Mouse (Mus musculus) kidney, postnatal 0 days (tissue): ENCODE data around the gene Tet3. TPM values are rescaled to one million over a fixed set of nuclear protein-coding genes. Genes with fewer than 3 reads are reported as not detected.
A peak's percentile ranks its signal among the peaks of the same experiment; 100 is the strongest.

Experiments
- ATAC-seq: fragments of 200-750 bp; cut with Nextera tagmentation; replicated peaks from 2 replicates; pipeline ENCODE4 v1.8.0; 2017; ENCODE audit warnings: low read depth, moderate number of reproducible peaks, moderate TSS enrichment, moderate library complexity; ENCODE audit not compliant: low FRiP score
- DNase-seq: peaks from one replicate; pipeline ENCODE4 v3.0.0-alpha.2; 2016; ENCODE audit warnings: low spot score
- H3K27ac ChIP-seq: fragments of 300-500 bp; sonication (generic); 2 replicates; pipeline ENCODE4 v1.5.1; 2014; ENCODE audit warnings: mild to moderate bottlenecking
- H3K27me3 ChIP-seq: fragments of 300-500 bp; sonication (generic); 2 replicates; pipeline ENCODE4 v1.6.1; 2014; ENCODE audit warnings: low read length, mixed read lengths; ENCODE audit not compliant: insufficient read depth
- H3K36me3 ChIP-seq: fragments of 300-500 bp; sonication (generic); 2 replicates; pipeline ENCODE4 v1.6.1; 2014; ENCODE audit warnings: low read length, mixed read lengths; ENCODE audit not compliant: insufficient read depth
- H3K4me1 ChIP-seq: fragments of 300-500 bp; sonication (generic); replicated peaks from 2 replicates; pipeline ENCODE4 v1.6.1; 2014; ENCODE audit warnings: antibody characterized with exemption, low read length, mixed read lengths; ENCODE audit not compliant: insufficient read depth
- H3K4me2 ChIP-seq: fragments of 300-500 bp; sonication (generic); 2 replicates; pipeline ENCODE4 v1.6.1; 2014; ENCODE audit warnings: mild to moderate bottlenecking, low read length, moderate library complexity, mixed read lengths
- H3K4me3 ChIP-seq: fragments of 300-500 bp; sonication (generic); replicated peaks from 2 replicates; pipeline ENCODE4 v1.5.1; 2014; ENCODE audit warnings: low read depth, low read length
- H3K9ac ChIP-seq: fragments of 300-500 bp; sonication (generic); 2 replicates; pipeline ENCODE4 v1.6.1; 2014; ENCODE audit warnings: low read depth, low read length
- H3K9me3 ChIP-seq: fragments of 300-500 bp; sonication (generic); replicated peaks from 2 replicates; pipeline ENCODE4 v1.6.1; 2016; ENCODE audit warnings: low read length, inconsistent platforms, mixed read lengths
- CTCF ChIP-seq: IDR thresholded peaks from 2 replicates; pipeline ENCODE4 v1.5.1; 2016; ENCODE audit warnings: antibody characterized with exemption, low read depth, mild to moderate bottlenecking, moderate library complexity
- WGBS: fragments of 180-500 bp; shearing (Covaris S2); extraction: QIAGEN DNeasy Blood & Tissue Kit; methylation state at CpG from one replicate; pipeline ENCODE4 v1.1.7; 2014; 5-methylcytosine and 5-hydroxymethylcytosine counted together
- polyA plus RNA-seq: library from polyadenylated mRNA; unstranded; fragments of >200 nt; fragmentation: Nextera tagmentation; extraction: Ambion mirVana; gene quantifications from 2 replicates; pipeline ENCODE4 v1.2.1, GENCODE M21; 2015

The Tet3 gene
- polyA plus RNA-seq, 1 experiment from 2014 or later: 32.3 TPM

- TF ChIP-seq CTCF: no peak
- Histone ChIP-seq H3K4me2 (no peak overlapping the region), H3K4me1 (peaks cover 35% of the 10 kb centered on the region), H3K4me3 (no peak overlapping the region), H3K36me3 (peaks cover 11% of the 10 kb centered on the region; the same call in 1 of the 2 replicates), H3K27me3 (no peaks in the 10 kb centered on the region), H3K27ac (no peak overlapping the region), H3K9ac (no peak overlapping the region), H3K9me3 (no peaks in the 10 kb centered on the region)
- ATAC-seq: no peak
- no peak for DNase-seq
- 61% methylated on average over 5 of the region's 5 CpGs for WGBS
These were observed 23.7 kb downstream of the Tet3 start for GRCm38 (mm10) chr6:83435174-83435573.

DNA sequence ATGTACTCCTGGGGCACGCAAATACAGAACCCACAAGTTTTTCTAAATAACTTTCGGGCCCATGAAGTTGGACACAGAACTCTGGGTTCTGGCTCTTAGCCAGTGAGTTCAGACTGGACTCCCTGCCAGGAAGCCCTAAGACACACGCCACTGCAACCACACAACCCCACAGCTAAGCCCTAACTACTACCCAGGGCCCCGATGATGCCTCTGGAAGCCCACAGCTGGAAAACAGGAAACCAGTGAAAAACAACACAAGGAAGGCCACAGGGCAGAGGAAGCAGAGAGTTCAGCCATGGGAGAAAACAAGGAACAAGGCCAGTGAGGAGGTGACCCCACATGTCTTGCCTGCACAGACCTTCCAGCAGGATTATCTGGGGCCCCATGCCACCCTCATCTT is 25.3 kb downstream of the Tet3 start:
- peaks cover 20% of the 10 kb centered on the region for H3K4me1 ChIP-seq
- H3K9me3 ChIP-seq: no peaks in the 10 kb centered on the region
- ATAC-seq: no peak
- no peak for DNase-seq
- no peak for TF ChIP-seq CTCF
- H3K36me3 ChIP-seq: peaks cover 10% of the 10 kb centered on the region; the same call in 1 of the 2 replicates
- no peak overlapping the region for H3K4me2 ChIP-seq
- no peak overlapping the region for H3K9ac ChIP-seq
- WGBS: 64% methylated on average over 4 of the region's 4 CpGs
- no peak overlapping the region for H3K27ac ChIP-seq
- no peak overlapping the region for H3K4me3 ChIP-seq
- H3K27me3 ChIP-seq: no peaks in the 10 kb centered on the region

DNA sequence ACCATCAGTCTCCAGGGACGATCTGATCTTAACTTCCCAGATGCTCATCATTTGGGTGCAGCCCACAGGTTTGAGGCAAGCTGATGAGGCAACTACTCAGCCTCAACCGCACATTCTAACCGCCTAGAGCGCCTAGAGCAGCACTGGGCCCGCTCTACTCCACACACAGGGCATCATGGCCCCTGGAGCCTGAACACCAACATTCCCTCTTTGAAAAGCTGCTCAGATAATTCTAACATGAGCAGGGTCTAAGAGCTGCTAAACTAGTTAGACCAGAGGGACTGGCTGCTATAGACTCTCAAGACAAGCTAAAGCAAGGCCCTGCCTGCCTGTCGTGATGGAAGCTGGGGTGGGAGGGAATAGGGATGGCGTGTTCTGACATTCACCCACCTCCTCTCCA is 25.9 kb downstream of the Tet3 start:
- no peak overlapping the region for H3K27ac ChIP-seq
- no peak overlapping the region for H3K4me2 ChIP-seq
- no peak overlapping the region for H3K9ac ChIP-seq
- H3K36me3 ChIP-seq: peaks cover 9% of the 10 kb centered on the region; the same call in 1 of the 2 replicates
- ATAC-seq (no peak), DNase-seq (no peak)
- 74% methylated on average over 7 of the region's 7 CpGs for WGBS
- H3K27me3 ChIP-seq: no peaks in the 10 kb centered on the region
- peaks cover 20% of the 10 kb centered on the region for H3K4me1 ChIP-seq
- H3K9me3 ChIP-seq: no peaks in the 10 kb centered on the region
- TF ChIP-seq CTCF: no peak
- H3K4me3 ChIP-seq: no peak overlapping the region

DNA sequence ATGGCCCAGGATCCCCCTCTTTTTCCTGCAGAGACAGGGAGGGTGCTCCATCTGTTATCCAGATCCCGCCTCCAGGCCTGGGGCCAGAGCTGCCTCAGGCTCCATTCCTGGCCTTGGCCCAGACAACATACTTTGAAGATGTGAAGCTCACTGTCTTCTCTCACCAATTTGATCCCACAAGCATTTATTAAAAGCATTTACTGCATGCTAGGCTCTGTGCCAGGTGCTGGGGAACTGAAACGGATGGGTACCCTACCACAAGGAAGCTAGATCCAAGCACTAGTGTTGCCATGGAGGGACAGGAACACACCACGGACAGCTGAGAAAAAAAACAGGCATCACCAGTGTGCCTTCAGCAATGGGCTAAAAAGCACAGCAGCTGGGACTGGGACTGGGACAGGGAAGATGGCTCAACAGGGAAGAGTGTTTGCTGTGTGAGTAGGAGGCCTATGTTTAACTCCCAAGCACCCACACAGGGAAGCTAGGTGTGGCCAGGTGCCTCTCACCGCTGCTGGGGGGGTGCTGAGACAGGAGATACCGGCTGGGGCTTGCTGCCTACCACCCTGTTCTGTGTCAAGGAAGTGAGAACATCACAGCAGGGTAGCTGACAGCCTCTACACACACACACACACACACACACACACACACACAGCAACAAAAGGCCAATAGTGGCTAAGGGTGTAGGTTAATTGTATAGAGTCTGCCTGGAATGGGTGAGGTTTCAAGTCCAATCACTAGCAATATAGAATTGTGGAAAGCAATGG is 30.7 kb downstream of the Tet3 start:
- ATAC-seq (no peak), DNase-seq (no peak)
- Histone ChIP-seq H3K27ac (no peak overlapping the region), H3K9ac (0 out of 2 replicates have a peak overlapping the region, but pooled peaks have one; percentile 13), H3K9me3 (no peaks in the 10 kb centered on the region), H3K4me1 (peaks cover 10% of the 10 kb centered on the region), H3K36me3 (peaks cover 11% of the 10 kb centered on the region; the same call in 1 of the 2 replicates), H3K27me3 (no peaks in the 10 kb centered on the region), H3K4me3 (no peak overlapping the region), H3K4me2 (no peak overlapping the region)
- 54% methylated on average over 5 of the region's 5 CpGs for WGBS
- no peak for TF ChIP-seq CTCF

DNA sequence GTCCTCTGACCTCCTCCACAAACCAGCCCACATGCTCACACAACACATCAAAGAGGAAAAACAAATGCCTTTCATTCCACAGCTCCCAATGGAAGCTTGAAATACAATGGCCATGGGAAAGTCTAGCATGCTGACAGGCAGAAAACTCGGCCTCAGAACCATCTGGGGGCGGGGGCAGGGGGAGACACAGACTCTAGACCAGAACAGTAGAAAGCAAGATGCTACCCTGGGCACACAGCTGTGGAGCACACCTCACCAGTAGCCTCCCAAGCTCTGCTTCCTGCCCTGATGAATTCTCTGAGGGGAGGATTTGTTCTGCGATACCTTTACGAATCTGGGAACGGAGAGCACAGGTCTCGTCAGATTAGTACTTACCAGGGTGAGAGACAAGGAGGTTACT is 31.4 kb downstream of the Tet3 start:
- 48% methylated on average over 6 of the region's 6 CpGs for WGBS
- TF ChIP-seq CTCF: no peak
- ATAC-seq: no peak
- Histone ChIP-seq H3K4me1 (peaks cover 15% of the 10 kb centered on the region), H3K9me3 (no peaks in the 10 kb centered on the region), H3K27me3 (no peaks in the 10 kb centered on the region), H3K36me3 (peaks cover 11% of the 10 kb centered on the region; the same call in 1 of the 2 replicates), H3K27ac (no peak overlapping the region), H3K9ac (no peak overlapping the region), H3K4me2 (no peak overlapping the region), H3K4me3 (no peak overlapping the region)
- no peak for DNase-seq

- peaks cover 20% of the 10 kb centered on the region for H3K4me1 ChIP-seq
- no peak for TF ChIP-seq CTCF
These were observed 32.3 kb downstream of the Tet3 start for GRCm38 (mm10) chr6:83426576-83426975.

More at GRCm38 (mm10) chr6:83426576-83426975, 32.3 kb downstream of the Tet3 start:
- Histone ChIP-seq H3K27me3 (no peaks in the 10 kb centered on the region), H3K36me3 (peaks cover 11% of the 10 kb centered on the region; the same call in 1 of the 2 replicates), H3K4me2 (no peak overlapping the region), H3K27ac (no peak overlapping the region), H3K9me3 (no peaks in the 10 kb centered on the region), H3K9ac (no peak overlapping the region), H3K4me3 (no peak overlapping the region)
- WGBS: 84% methylated on average over 3 of the region's 3 CpGs
- DNase-seq: no peak
- no peak for ATAC-seq
